Mouse (Mus musculus): ENCODE results near the gene 4933407L21Rik.

DNA sequence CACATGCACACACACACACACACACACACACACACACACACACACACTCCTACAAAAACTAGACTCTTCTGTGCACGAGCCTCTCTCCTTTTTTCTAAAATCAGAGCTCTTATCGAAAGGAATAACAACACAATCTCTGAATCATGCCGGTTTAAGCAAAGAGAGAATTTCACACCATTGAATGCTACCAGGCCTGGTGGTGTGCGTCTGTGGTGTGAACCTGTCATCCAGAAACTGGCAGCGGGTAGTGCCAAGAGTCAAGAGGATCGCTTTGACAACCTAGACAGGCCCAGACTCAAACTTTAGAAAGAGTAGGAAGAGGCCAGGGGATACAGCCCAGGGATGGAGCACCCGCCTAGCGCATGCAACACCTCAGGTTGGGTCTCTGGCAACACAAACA lies 14.0 kb downstream of the 4933407L21Rik start:
- TF ChIP-seq CHD2 (IDR thresholded peaks at IDR 0.05; ENCODE audit: low read depth, low read length) (no peak), HCFC1 (IDR thresholded peaks at IDR 0.05; ENCODE audit: borderline replicate concordance, insufficient read depth, low read length) (no peak), ZC3H11A (IDR thresholded peaks at IDR 0.05; ENCODE audit: borderline replicate concordance, low read depth, low read length) (no peak), ZNF384 (IDR thresholded peaks at IDR 0.05; ENCODE audit: low read depth, low read length) (no peak), MAFK (IDR thresholded peaks at IDR 0.05; ENCODE audit: insufficient read depth, low read depth, low read length) (no peak)
